11 mouse cellular contexts compared by ENCODE assay signal in the genomic region with DNA sequence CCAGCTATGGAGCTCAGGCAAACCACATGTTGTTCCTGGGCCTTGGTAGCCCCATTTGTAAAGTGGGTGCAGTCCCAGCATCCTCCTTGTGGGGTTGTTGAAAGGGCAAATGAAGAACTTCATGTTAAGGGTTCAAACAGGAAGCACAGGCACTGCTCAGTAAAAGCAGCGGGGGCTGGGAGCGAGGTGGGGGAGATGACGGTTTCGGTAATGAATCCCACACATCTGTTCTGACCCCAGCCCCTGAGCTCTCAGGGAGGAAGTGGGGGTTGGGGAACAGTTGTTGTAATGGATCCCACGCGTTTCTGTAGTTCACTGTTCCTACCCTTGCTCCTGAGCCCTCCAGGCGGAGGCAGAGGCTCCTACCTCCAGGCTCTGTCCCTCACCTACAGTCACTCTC. TPM values are rescaled to one million over a fixed set of nuclear protein-coding genes. Genes with fewer than 3 reads are reported as not detected.
DNase-seq lines count a peak whose midpoint lies in the region; ATAC-seq and TF ChIP-seq lines count a peak whose summit lies in the region.
"Had no signal": no experiment of that assay in that cellular context is flagged by ENCODE, and none has a peak within 500 bp of the region (broad histone marks: within the 10 kb centered on the region; RNA-seq: fewer than 3 reads in every experiment).

No protein-coding gene starts in this region.

- peaks cover 0 to 12% of the 10 kb centered on the region in 2 experiments; a peak in 2 of 4 replicates for H3K4me1 ChIP-seq in ES-E14 (ENCODE audit: control insufficient read depth in 2 of 2, insufficient read depth in 2 of 2, low read length in 2 of 2, poor library complexity in 1 of 2)
- peaks cover 28% of the 10 kb centered on the region for H3K4me1 ChIP-seq in limb, embryonic 11.5 days (ENCODE audit: control insufficient read depth, insufficient read depth, low read length)

- 7% methylated on average over 7 of the region's 7 CpGs for WGBS in limb, embryonic 11.5 days

- in situ Hi-C loops in ES-E14 (cut with MboI; ENCODE audit: low sequenced_read_pairs in 2 of 2, unreplicated experiment in 2 of 2): no loop called here

- no peak overlapping the region for H3K4me3 ChIP-seq in ES-E14 (ENCODE audit: insufficient read depth in 1 of 2, low read depth in 1 of 2, low read length in 2 of 2, poor library complexity in 1 of 2, severe bottlenecking in 1 of 2)
- H3K4me3 ChIP-seq in limb, embryonic 11.5 days (ENCODE audit: low read depth, low read length): no peak overlapping the region

- H3K36me3 ChIP-seq in ES-E14 (ENCODE audit: control insufficient read depth, insufficient read depth, low read length, poor library complexity, severe bottlenecking): no peaks in the 10 kb centered on the region
- H3K36me3 ChIP-seq in limb, embryonic 11.5 days (ENCODE audit: control insufficient read depth, insufficient read depth, low read length): no peaks in the 10 kb centered on the region

- H3K9me3 ChIP-seq in ES-E14 (ENCODE audit: control insufficient read depth, insufficient read depth, low read depth, low read length): no peaks in the 10 kb centered on the region
- no peaks in the 10 kb centered on the region for H3K9me3 ChIP-seq in limb, embryonic 11.5 days (ENCODE audit: control insufficient read depth, low read length)

- H3K9ac ChIP-seq in ES-E14 (ENCODE audit: insufficient read depth, low read depth, low read length, poor library complexity, severe bottlenecking): peak overlapping the region; percentile 2; the same call in 1 of the 2 replicates
- H3K9ac ChIP-seq in limb, embryonic 11.5 days (ENCODE audit: low read length): peak overlapping the region; percentile 34

- H3K27ac ChIP-seq in ES-E14 (ENCODE audit: insufficient read depth, low read depth, low read length, poor library complexity, severe bottlenecking): no peak overlapping the region
- H3K27ac ChIP-seq in limb, embryonic 11.5 days (replicated peaks; ENCODE audit: low read depth, low read length): peak overlapping the region; percentile 42; the same call in 1 of the 2 replicates

- no peak overlapping the region; the same call in 1 of the 2 replicates for H3K4me2 ChIP-seq in limb, embryonic 11.5 days (ENCODE audit: low read depth, severe bottlenecking)

- DNase-seq in embryo, embryonic 10.5 days (ENCODE audit: low spot score): peak; percentile 67
- DNase-seq in embryo, embryonic 10 days (ENCODE audit: low spot score): no peak
- no peak for DNase-seq in ES-E14 (ENCODE audit: low read depth, low spot score)
- peak; percentile 70 for DNase-seq in limb, embryonic 11.5 days (ENCODE audit: low spot score)
- no peak for DNase-seq in adrenal gland, adult 18-20 months (ENCODE audit: low spot score in 2 of 2)
- no peak for DNase-seq in right cerebral cortex, postnatal 4 days
- no peak for DNase-seq in cerebellum, adult 9-11 months
- DNase-seq: cerebellum, postnatal 14 days had no signal

- no peak for ATAC-seq in limb, embryonic 11.5 days (ENCODE audit: insufficient number of reproducible peaks, low FRiP score, low TSS enrichment, low read depth)
- peak; percentile 47; the same call in 1 of the 2 replicates for ATAC-seq in neutrophil, adult 5-6 weeks (ENCODE audit: extremely low read depth, insufficient number of reproducible peaks, low FRiP score, poor library complexity, severe bottlenecking)

- no peaks in the 10 kb centered on the region for H3K27me3 ChIP-seq in limb, embryonic 11.5 days (ENCODE audit: control insufficient read depth, insufficient read depth, low read length)

TF ChIP-seq in ES-E14, 5 proteins besides CTCF, POLR2A, EP300 and RAD21:
- no peak for TF ChIP-seq ZNF384 (IDR thresholded peaks at IDR 0.05; ENCODE audit: low read depth, low read length)
- no peak for TF ChIP-seq HCFC1 (IDR thresholded peaks at IDR 0.05; ENCODE audit: borderline replicate concordance, insufficient read depth, low read length)
- TF ChIP-seq CHD2 (IDR thresholded peaks at IDR 0.05; ENCODE audit: low read depth, low read length): no peak
- no peak for TF ChIP-seq MAFK (IDR thresholded peaks at IDR 0.05; ENCODE audit: insufficient read depth, low read depth, low read length)
- no peak for TF ChIP-seq ZC3H11A (IDR thresholded peaks at IDR 0.05; ENCODE audit: borderline replicate concordance, low read depth, low read length)

RNA-seq across cellular contexts. Expression of gene Kcnn4, which starts 9.9 kb away (rescaled TPM):
- 3.2 and 5.3 TPM in 2 replicates for total RNA-seq in ES-E14 (2012; rRNA removed)
- 2.6 and 2.7 TPM in 2 replicates for polyA plus RNA-seq in limb, embryonic 11.5 days (2014; fragmentation: Nextera tagmentation; extraction: Ambion mirVana)
- 13.6 and 14.8 TPM in 2 replicates for total RNA-seq in neutrophil, adult 5-6 weeks (2017)
- 1 to 10 TPM in 1 of 2 experiments, under 1 TPM in 1; 0.60 to 1.5 TPM for total RNA-seq in adrenal gland, adult 18-20 months (2021)

RNA-seq across cellular contexts. Expression of gene Smg9, which starts 19.5 kb away (rescaled TPM):
- total RNA-seq in ES-E14 (2012; rRNA removed): 25.7 and 35.7 TPM in 2 replicates
- 20.2 and 22.1 TPM in 2 replicates for polyA plus RNA-seq in limb, embryonic 11.5 days (2014; fragmentation: Nextera tagmentation; extraction: Ambion mirVana)
- total RNA-seq in neutrophil, adult 5-6 weeks (2017): 30.7 and 33.6 TPM in 2 replicates
- 10 to 100 TPM; 17.7 to 20.1 TPM for total RNA-seq in adrenal gland, adult 18-20 months (2021)

RNA-seq across cellular contexts. Expression of gene Lypd5, which starts 30.9 kb away (rescaled TPM):
- total RNA-seq in ES-E14 (2012; rRNA removed): not detected in 2 replicates
- not detected in 2 replicates for polyA plus RNA-seq in limb, embryonic 11.5 days (2014; fragmentation: Nextera tagmentation; extraction: Ambion mirVana)
- total RNA-seq in neutrophil, adult 5-6 weeks (2017): not detected in 2 replicates
- not detected for total RNA-seq in adrenal gland, adult 18-20 months (2021)
- polyA plus RNA-seq: intestine, embryonic 14.5 days had no signal

RNA-seq across cellular contexts. Expression of gene Tescl, which starts 46.2 kb away (rescaled TPM):
- total RNA-seq in ES-E14 (2012; rRNA removed): 2.3 and 2.4 TPM in 2 replicates
- not detected in 2 replicates for polyA plus RNA-seq in limb, embryonic 11.5 days (2014; fragmentation: Nextera tagmentation; extraction: Ambion mirVana)
- total RNA-seq in neutrophil, adult 5-6 weeks (2017): not detected in 2 replicates
- total RNA-seq in adrenal gland, adult 18-20 months (2021): 1 to 10 TPM in 1 of 2 experiments, under 1 TPM in 1; 0.73 to 1.3 TPM
- total RNA-seq: left cerebral cortex, postnatal 10 days had no signal
- polyA plus RNA-seq: intestine, embryonic 14.5 days had no signal

Comparison
In these comparisons a context has a peak if more than half of its experiments do, and no peak if none do; other contexts are left out.
1. DNase-seq: peak in embryo, embryonic 10.5 days (single experiment) and limb, embryonic 11.5 days (single experiment); none in embryo, embryonic 10 days (single experiment), ES-E14 (single experiment), adrenal gland, adult 18-20 months (0 of 2), right cerebral cortex, postnatal 4 days (single experiment) and cerebellum, adult 9-11 months (single experiment).